Mouse (Mus musculus): ENCODE measurements around the gene Fuom.

DNA sequence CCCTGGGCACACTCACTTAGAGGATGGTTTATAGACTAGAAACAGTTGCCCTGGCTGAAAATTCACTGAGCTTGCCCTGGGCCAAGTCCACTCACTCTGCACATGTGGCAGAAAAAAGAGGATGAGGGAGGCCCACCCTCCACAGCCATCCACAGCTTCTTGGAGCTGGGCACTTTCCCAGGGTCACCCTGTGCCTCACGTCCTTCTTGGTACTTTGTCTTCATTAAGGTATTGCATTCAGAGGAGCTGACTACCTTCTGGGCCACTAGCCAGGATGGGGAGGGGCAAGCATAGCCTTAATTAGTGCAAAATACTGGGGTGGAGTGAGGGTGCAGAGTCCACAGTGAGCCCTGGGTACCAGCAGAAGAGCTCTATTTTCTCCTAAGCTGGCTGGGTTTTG lies 6.7 kb downstream of the Fuom start:
- TF ChIP-seq POLR2A (IDR thresholded peaks at IDR 0.05; ENCODE audit: control insufficient read depth, low read depth, low read length), result no peak
- TF ChIP-seq CTCF (IDR thresholded peaks at IDR 0.05; ENCODE audit: control insufficient read depth, insufficient read depth, insufficient replicate concordance, low read depth, low read length), result no peak
